Mouse (Mus musculus): ENCODE measurements around the gene Abhd12.

GRCm38 (mm10) chr2:150839686-150840471 lies 64.7 kb downstream of the Abhd12 start:
- TF ChIP-seq TAL1 (IDR thresholded peaks at IDR 0.05; ENCODE audit: low read length) (no peak), GATA1 (IDR thresholded peaks at IDR 0.05; ENCODE audit: low read length) (no peak)
